Mouse (Mus musculus) forebrain, embryonic 15.5 days (tissue): ENCODE data around the gene Ndufv1. TPM values are rescaled to one million over a fixed set of nuclear protein-coding genes. Genes with fewer than 3 reads are reported as not detected.
"Not testable (repeated sequence)": the region's sequence is repeated elsewhere in the genome, so short reads cannot be mapped to it uniquely, and the experiment has no call there.

Source experiments
- ATAC-seq: fragments of 200-750 bp; cut with Nextera tagmentation; replicated peaks from 2 replicates; pipeline ENCODE4 v1.8.0; 2017; ENCODE audit warnings: mild to moderate bottlenecking, moderate TSS enrichment, moderate library complexity
- H3K27ac ChIP-seq: fragments of 300-500 bp; sonication (generic); replicated peaks from 2 replicates; pipeline ENCODE4 v1.5.1; 2015; ENCODE audit warnings: mild to moderate bottlenecking, inconsistent platforms
- H3K27me3 ChIP-seq: fragments of 300-500 bp; sonication (generic); 2 replicates; pipeline ENCODE4 v1.6.1; 2015; ENCODE audit warnings: inconsistent platforms
- H3K36me3 ChIP-seq: fragments of 300-500 bp; sonication (generic); 2 replicates; pipeline ENCODE4 v1.6.1; 2015; ENCODE audit warnings: mild to moderate bottlenecking, inconsistent platforms
- H3K4me1 ChIP-seq: fragments of 300-500 bp; sonication (generic); 2 replicates; pipeline ENCODE4 v1.6.1; 2015; ENCODE audit warnings: inconsistent platforms
- H3K4me2 ChIP-seq: fragments of 300-500 bp; sonication (generic); replicated peaks from 2 replicates; pipeline ENCODE4 v1.6.1; 2015; ENCODE audit warnings: mild to moderate bottlenecking, inconsistent platforms
- H3K4me3 ChIP-seq: fragments of 300-500 bp; sonication (generic); 2 replicates; pipeline ENCODE4 v1.5.1; 2015; ENCODE audit warnings: mild to moderate bottlenecking, inconsistent platforms
- H3K9ac ChIP-seq: fragments of 300-500 bp; sonication (generic); replicated peaks from 2 replicates; pipeline ENCODE4 v1.6.1; 2015; ENCODE audit warnings: mild to moderate bottlenecking, inconsistent platforms
- H3K9me3 ChIP-seq: fragments of 300-500 bp; sonication (generic); 2 replicates; pipeline ENCODE4 v1.6.1; 2016; ENCODE audit warnings: inconsistent platforms
- WGBS: fragments of 180-500 bp; shearing (Covaris S2); methylation state at CpG from one replicate; pipeline ENCODE4 v1.1.7; 2015; ENCODE audit warnings: mixed read lengths; 5-methylcytosine and 5-hydroxymethylcytosine counted together
- polyA plus RNA-seq: library from polyadenylated mRNA; unstranded; fragments of >200 nt; fragmentation: Nextera tagmentation; extraction: Ambion mirVana; gene quantifications from 2 replicates; pipeline ENCODE4 v1.2.1, GENCODE M21; 2015

The Ndufv1 gene
- polyA plus RNA-seq, 1 experiment from 2014 or later = 225 TPM

DNA sequence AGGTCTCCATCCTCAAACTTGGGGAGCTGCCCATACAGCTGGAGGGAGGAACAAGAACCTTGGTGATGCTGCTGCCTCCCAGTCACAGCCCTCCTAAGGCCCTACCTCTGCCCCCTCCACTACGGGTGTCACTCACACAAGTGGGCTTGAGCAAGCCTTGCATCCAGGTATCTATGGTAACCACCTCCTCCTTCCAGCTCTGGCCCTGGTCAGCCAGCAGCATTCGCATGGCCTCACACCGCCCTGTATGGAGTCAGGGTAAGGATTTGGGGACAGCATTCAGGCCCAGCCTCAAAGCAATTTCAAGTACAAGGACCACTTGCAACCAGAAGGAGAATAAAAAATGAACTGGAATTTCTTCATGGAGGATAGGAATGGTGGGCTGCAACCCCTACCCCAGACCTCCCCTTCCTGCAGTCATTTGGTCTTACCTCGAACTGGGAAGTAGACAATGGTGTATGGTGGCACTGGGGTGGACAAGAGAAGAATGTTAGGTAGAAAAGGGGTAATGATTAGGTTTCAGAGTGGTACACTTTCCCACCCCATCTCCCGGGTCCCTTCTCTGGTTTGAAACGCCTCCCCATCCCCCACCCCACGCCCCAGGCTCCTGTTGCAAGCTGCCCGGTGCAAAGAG, 24.7 kb upstream of the Ndufv1 start:
- H3K27me3 ChIP-seq, H3K36me3 ChIP-seq, H3K9me3 ChIP-seq: not testable (repeated sequence)
- Histone ChIP-seq H3K9ac (peak overlapping the region; percentile 62), H3K4me2 (peak overlapping the region; percentile 90), H3K4me3 (peak overlapping the region; percentile 61), H3K4me1 (peaks cover 17% of the 10 kb centered on the region), H3K27ac (peak overlapping the region; percentile 57)
- peak; percentile 32 for ATAC-seq
- 19% methylated on average over 7 of the region's 8 CpGs for WGBS

GRCm38 (mm10) chr19:4036327-4037045, 23.9 kb upstream of the Ndufv1 start:
- H3K9me3 ChIP-seq = no peaks in the 10 kb centered on the region
- WGBS = 84% methylated on average over 12 of the region's 12 CpGs
- no peak for ATAC-seq

GRCm38 (mm10) chr19:4033742-4034141, 21.1 kb upstream of the Ndufv1 start:
- Histone ChIP-seq H3K4me3 (no peak overlapping the region), H3K9me3 (no peaks in the 10 kb centered on the region), H3K9ac (no peak overlapping the region), H3K27ac (no peak overlapping the region), H3K4me1 (peaks cover 17% of the 10 kb centered on the region), H3K27me3 (no peaks in the 10 kb centered on the region), H3K36me3 (no peaks in the 10 kb centered on the region), H3K4me2 (no peak overlapping the region)
- no peak for ATAC-seq
- 51% methylated on average over 5 of the region's 5 CpGs for WGBS

More at GRCm38 (mm10) chr19:4036327-4037045, 23.9 kb upstream of the Ndufv1 start:
- no peak overlapping the region for H3K9ac ChIP-seq
- no peak overlapping the region for H3K4me2 ChIP-seq
- H3K4me3 ChIP-seq = no peak overlapping the region
- no peak overlapping the region for H3K27ac ChIP-seq
- H3K4me1 ChIP-seq = peaks cover 17% of the 10 kb centered on the region
- H3K27me3 ChIP-seq = no peaks in the 10 kb centered on the region
- H3K36me3 ChIP-seq = no peaks in the 10 kb centered on the region

DNA sequence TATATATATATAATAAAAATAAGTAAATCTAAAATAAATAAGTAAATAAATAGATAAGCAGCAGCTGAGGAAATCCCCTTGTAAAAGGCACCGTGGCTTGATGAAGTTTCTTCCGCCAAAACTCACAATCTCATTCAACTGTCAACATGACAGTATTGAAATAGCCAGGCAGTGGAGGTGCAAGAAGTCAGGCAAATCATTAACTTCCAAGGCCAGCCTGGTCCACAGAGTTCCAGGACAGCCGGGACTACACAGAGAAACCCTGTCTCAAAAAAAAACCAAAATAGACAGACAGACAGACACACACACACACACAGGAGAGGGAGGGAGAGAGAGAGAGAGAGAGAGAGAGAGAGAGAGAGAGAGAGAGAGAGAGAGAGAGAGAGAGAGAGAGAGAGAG, 20.7 kb upstream of the Ndufv1 start:
- WGBS = 87% methylated on average over 3 of the region's 3 CpGs
- ATAC-seq = no peak
- H3K4me3 ChIP-seq = no peak overlapping the region

GRCm38 (mm10) chr19:4032668-4033067, 20.1 kb upstream of the Ndufv1 start:
- Histone ChIP-seq H3K27me3 (no peaks in the 10 kb centered on the region), H3K4me3 (no peak overlapping the region), H3K9ac (no peak overlapping the region), H3K27ac (no peak overlapping the region), H3K9me3 (no peaks in the 10 kb centered on the region), H3K4me2 (no peak overlapping the region), H3K36me3 (no peaks in the 10 kb centered on the region), H3K4me1 (peaks cover 10% of the 10 kb centered on the region)
- no peak for ATAC-seq
- WGBS = 60% methylated on average over 7 of the region's 7 CpGs

More for the DNA sequence above, 20.7 kb upstream of the Ndufv1 start:
- Histone ChIP-seq H3K4me1 (peaks cover 15% of the 10 kb centered on the region), H3K9me3 (no peaks in the 10 kb centered on the region), H3K27me3 (no peaks in the 10 kb centered on the region), H3K27ac (no peak overlapping the region), H3K4me2 (no peak overlapping the region), H3K36me3 (no peaks in the 10 kb centered on the region), H3K9ac (no peak overlapping the region)

- H3K4me1 ChIP-seq = no peaks in the 10 kb centered on the region
- no peak overlapping the region for H3K27ac ChIP-seq
- no peak overlapping the region for H3K9ac ChIP-seq
- no peaks in the 10 kb centered on the region for H3K9me3 ChIP-seq
- H3K36me3 ChIP-seq = no peaks in the 10 kb centered on the region
- no peaks in the 10 kb centered on the region for H3K27me3 ChIP-seq
- H3K4me3 ChIP-seq = no peak overlapping the region
- H3K4me2 ChIP-seq = no peak overlapping the region
- no peak for ATAC-seq
Observed at GRCm38 (mm10) chr19:4027576-4027975, 15.0 kb upstream of the Ndufv1 start.

DNA sequence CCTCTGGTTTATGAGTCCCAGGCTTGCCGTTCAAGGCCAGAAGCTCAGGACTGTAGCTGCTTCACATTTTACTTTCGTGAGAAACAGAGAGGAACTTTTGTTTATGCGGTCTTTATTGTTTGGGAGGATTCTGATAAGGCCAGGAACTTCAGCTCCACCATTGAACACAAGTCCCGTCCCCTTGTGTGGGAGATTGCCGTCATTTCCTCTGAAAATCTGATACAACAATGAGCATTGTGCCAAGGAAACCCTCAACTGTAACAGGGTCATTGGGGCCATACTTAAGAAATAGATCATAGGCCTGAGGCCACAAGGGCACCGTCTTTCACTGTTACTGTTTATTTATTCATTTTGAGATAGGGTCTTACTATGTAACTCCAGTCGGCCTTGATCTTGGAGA, 10.6 kb upstream of the Ndufv1 start:
- Histone ChIP-seq H3K9ac (no peak overlapping the region), H3K9me3 (no peaks in the 10 kb centered on the region), H3K4me2 (no peak overlapping the region), H3K4me1 (no peaks in the 10 kb centered on the region), H3K36me3 (no peaks in the 10 kb centered on the region), H3K4me3 (no peak overlapping the region), H3K27me3 (no peaks in the 10 kb centered on the region), H3K27ac (no peak overlapping the region)
- no peak for ATAC-seq
- WGBS = 78% methylated on average over 7 of the region's 7 CpGs

GRCm38 (mm10) chr19:4018743-4019583, 6.4 kb upstream of the Ndufv1 start:
- Histone ChIP-seq H3K9me3 (no peaks in the 10 kb centered on the region), H3K9ac (no peak overlapping the region), H3K27me3 (no peaks in the 10 kb centered on the region), H3K27ac (no peak overlapping the region), H3K4me1 (no peaks in the 10 kb centered on the region), H3K4me3 (no peak overlapping the region), H3K36me3 (no peaks in the 10 kb centered on the region), H3K4me2 (no peak overlapping the region)
- 26% methylated on average over 18 of the region's 18 CpGs for WGBS
- peak; percentile 55 for ATAC-seq

GRCm38 (mm10) chr19:4017921-4018587, 5.4 kb upstream of the Ndufv1 start:
- H3K27ac ChIP-seq = no peak overlapping the region
- no peak overlapping the region for H3K9ac ChIP-seq
- no peak for ATAC-seq
- H3K4me2 ChIP-seq = no peak overlapping the region
- H3K9me3 ChIP-seq = no peaks in the 10 kb centered on the region
- H3K36me3 ChIP-seq = no peaks in the 10 kb centered on the region
- 0 out of 2 replicates have a peak, but pooled peaks cover under 1% of the 10 kb centered on the region for H3K4me1 ChIP-seq
- H3K27me3 ChIP-seq = no peaks in the 10 kb centered on the region
- H3K4me3 ChIP-seq = no peak overlapping the region
- 61% methylated on average over 10 of the region's 10 CpGs for WGBS

- Histone ChIP-seq H3K9me3 (no peaks in the 10 kb centered on the region), H3K27ac (no peak overlapping the region), H3K4me1 (peaks cover 17% of the 10 kb centered on the region), H3K4me2 (no peak overlapping the region), H3K27me3 (no peaks in the 10 kb centered on the region), H3K4me3 (no peak overlapping the region), H3K36me3 (no peaks in the 10 kb centered on the region), H3K9ac (no peak overlapping the region)
- WGBS = 67% methylated on average over 5 of the region's 5 CpGs
- no peak for ATAC-seq
Observed at GRCm38 (mm10) chr19:4015635-4016034, 3.0 kb upstream of the Ndufv1 start.

- H3K9ac ChIP-seq = no peak overlapping the region
- H3K4me1 ChIP-seq = peaks cover 17% of the 10 kb centered on the region
- no peak for ATAC-seq
- H3K4me2 ChIP-seq = no peak overlapping the region
- no peak overlapping the region for H3K27ac ChIP-seq
- no peaks in the 10 kb centered on the region for H3K27me3 ChIP-seq
- peaks cover 6% of the 10 kb centered on the region for H3K36me3 ChIP-seq
- H3K9me3 ChIP-seq = no peaks in the 10 kb centered on the region
- H3K4me3 ChIP-seq = no peak overlapping the region
Observed at GRCm38 (mm10) chr19:4014802-4015201, 2.2 kb upstream of the Ndufv1 start.

- Histone ChIP-seq H3K9me3 (no peaks in the 10 kb centered on the region), H3K9ac (no peak overlapping the region), H3K27me3 (no peaks in the 10 kb centered on the region), H3K4me1 (peaks cover 17% of the 10 kb centered on the region), H3K36me3 (peaks cover 18% of the 10 kb centered on the region), H3K4me3 (peak overlapping the region; percentile 89), H3K4me2 (peak overlapping the region; percentile 37), H3K27ac (no peak overlapping the region)
- WGBS = 23% methylated on average over 9 of the region's 9 CpGs
- ATAC-seq = peak; percentile 53; the same call in 1 of the 2 replicates
Observed at GRCm38 (mm10) chr19:4013066-4013465, 460 bp upstream of the Ndufv1 start.
